ENCODE assay signal across 12 mouse cellular contexts in genomic region chr6:117956851-117957501, GRCm38 (mm10). TPM values are rescaled to one million over a fixed set of nuclear protein-coding genes. Genes with fewer than 3 reads are reported as not detected.
DNase-seq lines count a peak whose midpoint lies in the region; ATAC-seq lines count a peak whose summit lies in the region.
"Had no signal": no experiment of that assay in that cellular context is flagged by ENCODE, and none has a peak within 500 bp of the region (broad histone marks: within the 10 kb centered on the region; RNA-seq: fewer than 3 reads in every experiment).

No protein-coding gene starts in this region.

- H3K4me2 ChIP-seq in liver, embryonic 13.5 days = 0 out of 2 replicates have a peak overlapping the region, but pooled peaks have one; percentile 14
- no peak overlapping the region for H3K4me2 ChIP-seq in liver, embryonic 11.5 days
- no peak overlapping the region for H3K4me2 ChIP-seq in forebrain, embryonic 15.5 days (replicated peaks)
- H3K4me2 ChIP-seq: hindbrain, embryonic 15.5 days; limb, embryonic 12.5 days had no signal

- no peak overlapping the region for H3K27ac ChIP-seq in liver, embryonic 13.5 days
- no peak overlapping the region for H3K27ac ChIP-seq in liver, embryonic 11.5 days (ENCODE audit: low read depth, low read length)
- no peak overlapping the region for H3K27ac ChIP-seq in forebrain, embryonic 15.5 days (replicated peaks)
- H3K27ac ChIP-seq: hindbrain, embryonic 15.5 days; limb, embryonic 12.5 days had no signal

- peaks cover 3% of the 10 kb centered on the region for H3K4me1 ChIP-seq in liver, embryonic 13.5 days (replicated peaks)
- H3K4me1 ChIP-seq in liver, embryonic 11.5 days (replicated peaks; ENCODE audit: control insufficient read depth, insufficient read depth, low read length) = no peaks in the 10 kb centered on the region; the same call in 1 of the 2 replicates
- H3K4me1 ChIP-seq in forebrain, embryonic 15.5 days = no peaks in the 10 kb centered on the region; the same call in 1 of the 2 replicates
- H3K4me1 ChIP-seq: limb, embryonic 12.5 days had no signal

- peak; percentile 19 to 28 for DNase-seq in cerebellum, postnatal 25 days
- DNase-seq in cerebellum, adult 8-10 months = no peak
- no peak for DNase-seq in liver, embryonic 13.5 days
- no peak for DNase-seq in liver, embryonic 11.5 days (ENCODE audit: low spot score)
- DNase-seq in testis, postnatal 14 days (ENCODE audit: low spot score) = no peak
- DNase-seq: forebrain, postnatal 0 days had no signal

- H3K36me3 ChIP-seq in liver, embryonic 13.5 days = no peaks in the 10 kb centered on the region
- no peaks in the 10 kb centered on the region for H3K36me3 ChIP-seq in liver, embryonic 11.5 days (ENCODE audit: control insufficient read depth, insufficient read depth, low read length)
- no peaks in the 10 kb centered on the region for H3K36me3 ChIP-seq in forebrain, embryonic 15.5 days
- H3K36me3 ChIP-seq: hindbrain, embryonic 15.5 days; limb, embryonic 12.5 days had no signal

- no peak overlapping the region for H3K4me3 ChIP-seq in liver, embryonic 13.5 days (replicated peaks)
- no peak overlapping the region for H3K4me3 ChIP-seq in liver, embryonic 11.5 days (ENCODE audit: low read depth, low read length)
- H3K4me3 ChIP-seq in forebrain, embryonic 15.5 days = no peak overlapping the region
- H3K4me3 ChIP-seq: hindbrain, embryonic 15.5 days; limb, embryonic 12.5 days had no signal

- 23% methylated on average over 14 of the region's 14 CpGs for WGBS in liver, embryonic 13.5 days (ENCODE audit: insufficient replicate concordance)
- WGBS in liver, embryonic 11.5 days = 18% methylated on average over 14 of the region's 14 CpGs
- 20% methylated on average over 14 of the region's 14 CpGs for WGBS in forebrain, embryonic 15.5 days

- H3K9ac ChIP-seq in liver, embryonic 13.5 days = no peak overlapping the region
- H3K9ac ChIP-seq in liver, embryonic 11.5 days (ENCODE audit: low read depth, low read length) = no peak overlapping the region
- H3K9ac ChIP-seq in forebrain, embryonic 15.5 days (replicated peaks) = no peak overlapping the region
- H3K9ac ChIP-seq: forebrain, postnatal 0 days; hindbrain, embryonic 15.5 days; limb, embryonic 12.5 days had no signal

- no peaks in the 10 kb centered on the region for H3K9me3 ChIP-seq in liver, embryonic 13.5 days (replicated peaks)
- H3K9me3 ChIP-seq in liver, embryonic 11.5 days (ENCODE audit: control insufficient read depth, low read length) = no peaks in the 10 kb centered on the region
- H3K9me3 ChIP-seq in forebrain, embryonic 15.5 days = no peaks in the 10 kb centered on the region
- H3K9me3 ChIP-seq: hindbrain, embryonic 15.5 days; limb, embryonic 12.5 days had no signal

- no peaks in the 10 kb centered on the region for H3K27me3 ChIP-seq in liver, embryonic 13.5 days
- no peaks in the 10 kb centered on the region for H3K27me3 ChIP-seq in liver, embryonic 11.5 days (replicated peaks; ENCODE audit: control insufficient read depth, insufficient read depth, low read length)
- H3K27me3 ChIP-seq in forebrain, embryonic 15.5 days = no peaks in the 10 kb centered on the region
- H3K27me3 ChIP-seq: hindbrain, embryonic 15.5 days; limb, embryonic 12.5 days had no signal

- ATAC-seq in liver, embryonic 13.5 days (ENCODE audit: low read depth) = no peak; the same call in 1 of the 2 replicates
- ATAC-seq in liver, embryonic 11.5 days (replicated peaks; ENCODE audit: low FRiP score) = no peak; the same call in 1 of the 2 replicates
- ATAC-seq in common myeloid progenitor, adult 5-6 weeks (replicated peaks; ENCODE audit: low read depth, poor library complexity, severe bottlenecking) = 0 out of 2 replicates have a peak, but pooled peaks have one; percentile 29
- ATAC-seq in megakaryocyte progenitor cell, adult 5-6 weeks (replicated peaks; ENCODE audit: poor library complexity) = peak; percentile 61
- no peak for ATAC-seq in forebrain, embryonic 15.5 days (replicated peaks)
- ATAC-seq: forebrain, postnatal 0 days had no signal

RNA-seq across cellular contexts. Expression of gene Fxyd4, which starts 19.5 kb away (rescaled TPM):
- polyA plus RNA-seq in liver, embryonic 13.5 days (2015; fragmentation: Nextera tagmentation; extraction: Ambion mirVana) = 0.37 and 0.38 TPM in 2 replicates
- 1.2 and 2.1 TPM in 2 replicates for polyA plus RNA-seq in liver, embryonic 11.5 days (2014; fragmentation: Nextera tagmentation; extraction: Ambion mirVana)
- total RNA-seq in common myeloid progenitor, adult 5-6 weeks (2017) = not detected in 2 replicates
- not detected in 2 replicates for total RNA-seq in megakaryocyte progenitor cell, adult 5-6 weeks (2015)
- total RNA-seq in megakaryocyte progenitor cell, adult 5-6 weeks (2017) = not detected in 2 replicates
- 2.0 and 4.0 TPM in 2 replicates for polyA plus RNA-seq in forebrain, embryonic 15.5 days (2015; fragmentation: Nextera tagmentation; extraction: Ambion mirVana)
- total RNA-seq: adrenal gland, adult 2 months; forebrain, postnatal 0 days had no signal
- polyA plus RNA-seq: adrenal gland, adult 2 months had no signal

RNA-seq across cellular contexts. Expression of gene Rasgef1a, which starts 54.3 kb away (rescaled TPM):
- polyA plus RNA-seq in liver, embryonic 13.5 days (2015; fragmentation: Nextera tagmentation; extraction: Ambion mirVana) = 0.05 and 0.06 TPM in 2 replicates
- polyA plus RNA-seq in liver, embryonic 11.5 days (2014; fragmentation: Nextera tagmentation; extraction: Ambion mirVana) = 0.08 TPM in 1 of 2 replicates, not detected in the other
- total RNA-seq in common myeloid progenitor, adult 5-6 weeks (2017) = not detected in 2 replicates
- 0.07 TPM in 1 of 2 replicates, not detected in the other for total RNA-seq in megakaryocyte progenitor cell, adult 5-6 weeks (2015)
- total RNA-seq in megakaryocyte progenitor cell, adult 5-6 weeks (2017) = 0.17 TPM in 1 of 2 replicates, not detected in the other
- 3.7 and 4.1 TPM in 2 replicates for polyA plus RNA-seq in forebrain, embryonic 15.5 days (2015; fragmentation: Nextera tagmentation; extraction: Ambion mirVana)
- polyA plus RNA-seq: limb, embryonic 12.5 days had no signal

RNA-seq across cellular contexts. Expression of gene Hnrnpf, which starts 56.9 kb away (rescaled TPM):
- 594 and 691 TPM in 2 replicates for polyA plus RNA-seq in liver, embryonic 13.5 days (2015; fragmentation: Nextera tagmentation; extraction: Ambion mirVana)
- polyA plus RNA-seq in liver, embryonic 11.5 days (2014; fragmentation: Nextera tagmentation; extraction: Ambion mirVana) = 960 and 1,037 TPM in 2 replicates
- 1,320 and 1,371 TPM in 2 replicates for total RNA-seq in common myeloid progenitor, adult 5-6 weeks (2017)
- total RNA-seq in megakaryocyte progenitor cell, adult 5-6 weeks (2015) = 679 and 683 TPM in 2 replicates
- total RNA-seq in megakaryocyte progenitor cell, adult 5-6 weeks (2017) = 1,301 and 1,452 TPM in 2 replicates
- 376 and 385 TPM in 2 replicates for polyA plus RNA-seq in forebrain, embryonic 15.5 days (2015; fragmentation: Nextera tagmentation; extraction: Ambion mirVana)

Comparison
In these comparisons a context has a peak if more than half of its experiments do, and no peak if none do; other contexts are left out.
1. DNase-seq: peak in cerebellum, postnatal 25 days (2 of 2); none in cerebellum, adult 8-10 months (single experiment), liver, embryonic 13.5 days (single experiment), liver, embryonic 11.5 days (single experiment) and testis, postnatal 14 days (single experiment).
2. ATAC-seq: peak in common myeloid progenitor, adult 5-6 weeks (single experiment) and megakaryocyte progenitor cell, adult 5-6 weeks (single experiment); none in liver, embryonic 13.5 days (single experiment), liver, embryonic 11.5 days (single experiment) and forebrain, embryonic 15.5 days (single experiment).